Mouse (Mus musculus): ENCODE data around the gene Sidt1. TPM values are rescaled to one million over a fixed set of nuclear protein-coding genes. Genes with fewer than 3 reads are reported as not detected.

Gene Sidt1
- total RNA-seq, 2 experiments from 2014 or later = 43.5 to 45.0 TPM

DNA sequence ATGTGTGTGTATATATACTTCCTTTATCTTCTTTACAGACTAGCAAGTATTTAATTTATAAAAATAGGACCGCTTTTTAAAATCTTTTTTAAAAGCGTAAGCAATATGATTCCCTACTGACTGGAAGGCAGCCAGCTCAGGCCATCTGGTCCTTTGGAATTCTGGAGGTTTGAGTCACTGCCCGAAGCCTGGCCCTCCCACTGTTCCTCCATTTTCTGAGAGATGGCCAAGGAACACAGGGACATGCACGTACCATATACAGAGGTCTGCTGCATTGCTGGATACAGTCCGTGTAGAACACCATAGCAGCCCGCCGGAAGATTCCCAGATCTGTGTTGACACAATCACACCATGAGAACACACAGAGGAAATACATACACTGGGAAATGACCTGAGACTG, 78.3 kb downstream of the Sidt1 start:
- peak; percentile 52 to 68 for DNase-seq (ENCODE audit: low spot score in 2 of 2)

GRCm38 (mm10) chr16:44253797-44254634, 79.0 kb downstream of the Sidt1 start:
- Histone ChIP-seq H3K27ac (peak overlapping the region; percentile 77; the same call in 1 of the 2 replicates), H3K4me3 (no peak overlapping the region)
- no peak for TF ChIP-seq CTCF (conservative IDR thresholded peaks at IDR 0.05)
- no peak for DNase-seq (ENCODE audit: low spot score in 2 of 2)

More for the DNA sequence above, 78.3 kb downstream of the Sidt1 start:
- Histone ChIP-seq H3K4me3 (no peak overlapping the region), H3K27ac (peak overlapping the region; percentile 77)
- no peak for TF ChIP-seq CTCF (conservative IDR thresholded peaks at IDR 0.05)

DNA sequence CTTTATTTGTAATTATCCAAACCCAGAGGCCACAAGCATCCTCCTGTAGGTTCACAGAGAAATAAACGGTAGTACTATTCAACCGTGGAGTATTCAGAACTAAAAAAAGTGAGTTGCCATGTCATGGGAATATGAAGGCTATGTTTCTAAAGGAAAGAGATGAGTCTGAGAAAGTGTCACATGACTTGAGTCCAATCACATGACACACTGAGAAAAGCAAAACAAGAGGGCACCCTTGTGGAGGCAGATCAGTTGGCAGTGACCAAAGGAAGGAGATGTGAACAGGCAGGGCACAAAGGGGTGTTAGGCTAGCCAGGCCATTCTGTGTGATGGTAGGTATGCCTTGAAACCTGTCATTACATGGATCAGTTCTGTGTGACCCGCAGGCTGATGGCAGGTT, 80.3 kb downstream of the Sidt1 start:
- no peak for TF ChIP-seq CTCF (conservative IDR thresholded peaks at IDR 0.05)
- Histone ChIP-seq H3K27ac (no peak overlapping the region), H3K4me3 (no peak overlapping the region)
- DNase-seq (ENCODE audit: low spot score in 2 of 2) = no peak

GRCm38 (mm10) chr16:44249985-44250384, 83.0 kb downstream of the Sidt1 start:
- no peak overlapping the region for H3K4me3 ChIP-seq
- H3K27ac ChIP-seq = peak overlapping the region; percentile 32; the same call in 1 of the 2 replicates
- no peak for DNase-seq (ENCODE audit: low spot score in 2 of 2)
- no peak for TF ChIP-seq CTCF (conservative IDR thresholded peaks at IDR 0.05)

- Histone ChIP-seq H3K27ac (no peak overlapping the region), H3K4me3 (no peak overlapping the region)
- DNase-seq (ENCODE audit: low spot score in 2 of 2) = no peak
- TF ChIP-seq CTCF (conservative IDR thresholded peaks at IDR 0.05) = no peak
Observed at GRCm38 (mm10) chr16:44243323-44243722, 89.7 kb downstream of the Sidt1 start.

DNA sequence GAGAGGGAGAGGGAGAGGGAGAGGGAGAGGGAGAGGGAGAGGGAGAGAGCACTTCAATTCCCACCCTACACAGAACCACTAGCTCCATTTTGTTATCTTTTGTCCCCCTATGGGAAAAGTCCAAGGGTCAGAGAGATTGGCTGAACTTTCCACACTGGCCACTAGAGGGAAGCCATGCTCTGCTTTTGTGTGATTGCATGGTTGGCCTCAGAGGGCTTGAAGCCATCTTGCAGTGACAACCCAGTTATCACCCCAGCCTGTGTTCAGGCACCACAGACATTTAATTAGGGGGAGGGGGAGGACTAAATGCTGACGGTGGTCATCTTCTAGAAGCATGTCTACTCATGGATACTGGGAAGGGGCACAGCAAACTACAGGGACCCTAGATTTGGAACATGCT, 90.4 kb downstream of the Sidt1 start:
- DNase-seq (ENCODE audit: low spot score in 2 of 2) = peak; percentile 55 to 77
- no peak overlapping the region for H3K4me3 ChIP-seq
- peak; percentile 81 for TF ChIP-seq CTCF (conservative IDR thresholded peaks at IDR 0.05)
- 0 out of 2 replicates have a peak overlapping the region, but pooled peaks have one; percentile 28 for H3K27ac ChIP-seq

DNA sequence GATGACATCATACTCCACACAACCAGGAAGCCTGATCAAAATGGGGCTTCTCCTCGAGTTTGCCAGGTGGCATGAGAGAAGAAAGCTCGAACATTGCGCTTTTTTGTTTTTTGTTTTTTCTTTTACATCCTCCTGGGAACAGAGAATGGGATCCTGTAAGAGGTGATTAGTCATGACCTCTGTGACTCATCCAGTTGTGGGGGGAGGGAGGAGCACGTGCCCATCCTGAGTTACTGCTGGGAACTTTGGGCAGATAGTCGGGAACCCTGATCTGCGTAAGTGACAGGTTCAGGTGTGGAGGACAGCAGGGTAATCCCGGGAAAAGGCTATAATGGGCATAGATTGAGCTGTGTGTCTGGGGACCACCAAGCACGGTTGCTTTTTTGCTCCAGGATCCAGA, 92.6 kb downstream of the Sidt1 start:
- Histone ChIP-seq H3K27ac (no peak overlapping the region), H3K4me3 (no peak overlapping the region)
- DNase-seq (ENCODE audit: low spot score in 2 of 2) = no peak
- TF ChIP-seq CTCF (conservative IDR thresholded peaks at IDR 0.05) = no peak

DNA sequence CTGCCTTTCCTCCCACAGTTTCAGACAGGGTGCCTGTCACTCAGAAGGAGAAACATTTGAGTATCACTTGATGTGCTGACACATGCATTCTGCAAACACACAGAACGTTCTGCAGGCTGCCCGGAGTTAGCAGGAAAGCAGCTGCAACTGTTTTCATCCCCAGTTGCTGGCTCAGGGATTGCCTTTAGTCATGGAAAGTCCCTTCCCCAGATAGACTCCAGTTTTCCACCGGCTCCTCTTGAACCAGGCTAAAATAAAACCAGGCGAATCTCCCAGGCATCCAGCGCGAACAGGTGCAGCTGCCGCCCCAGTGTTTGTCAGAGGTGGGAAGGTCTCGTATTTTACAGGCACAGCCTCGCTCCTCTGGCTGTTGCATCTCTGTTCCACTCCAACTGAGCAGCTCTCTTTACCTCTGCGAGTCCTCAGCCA, 94.1 kb downstream of the Sidt1 start:
- H3K4me3 ChIP-seq = no peak overlapping the region
- no peak for TF ChIP-seq CTCF (conservative IDR thresholded peaks at IDR 0.05)
- DNase-seq (ENCODE audit: low spot score in 2 of 2) = peak in 1 of 2 experiments; percentile 57
- H3K27ac ChIP-seq = peak overlapping the region; percentile 72

GRCm38 (mm10) chr16:44237836-44238235, 95.2 kb downstream of the Sidt1 start:
- no peak for TF ChIP-seq CTCF (conservative IDR thresholded peaks at IDR 0.05)
- Histone ChIP-seq H3K27ac (peak overlapping the region; percentile 81), H3K4me3 (no peak overlapping the region)
- DNase-seq (ENCODE audit: low spot score in 2 of 2) = no peak

GRCm38 (mm10) chr16:44233019-44233418, 100.0 kb downstream of the Sidt1 start:
- Histone ChIP-seq H3K27ac (no peak overlapping the region), H3K4me3 (no peak overlapping the region)
- TF ChIP-seq CTCF (conservative IDR thresholded peaks at IDR 0.05) = no peak
- no peak for DNase-seq (ENCODE audit: low spot score in 2 of 2)

- no peak for TF ChIP-seq CTCF (conservative IDR thresholded peaks at IDR 0.05)
- no peak for DNase-seq (ENCODE audit: low spot score in 2 of 2)
- no peak overlapping the region for H3K4me3 ChIP-seq
- no peak overlapping the region for H3K27ac ChIP-seq
Observed at GRCm38 (mm10) chr16:44226706-44227291, 106.2 kb downstream of the Sidt1 start.

GRCm38 (mm10) chr16:44221463-44221862, 111.5 kb downstream of the Sidt1 start:
- H3K27ac ChIP-seq = no peak overlapping the region
- H3K4me3 ChIP-seq = no peak overlapping the region
- no peak for TF ChIP-seq CTCF (conservative IDR thresholded peaks at IDR 0.05)
- DNase-seq (ENCODE audit: low spot score in 2 of 2) = no peak

DNA sequence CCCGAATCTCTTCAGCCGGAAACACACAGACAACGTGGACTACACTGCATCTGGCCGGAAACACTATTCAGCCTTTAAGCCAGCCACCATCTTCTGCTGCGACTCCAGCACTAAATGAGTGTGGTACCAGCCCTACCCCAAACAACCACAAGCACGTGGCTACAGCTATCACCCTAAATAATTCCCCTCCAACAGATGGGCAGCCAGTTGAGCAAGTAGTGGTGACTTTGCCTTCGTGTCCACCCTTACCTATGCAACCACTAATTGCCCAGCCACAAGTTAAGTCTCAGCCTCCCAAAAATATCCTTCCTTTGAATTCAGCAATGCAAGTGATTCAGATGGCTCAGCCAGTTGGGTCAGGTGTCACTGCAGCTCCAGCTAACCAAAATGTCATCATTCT, 116.6 kb downstream of the Sidt1 start:
- DNase-seq (ENCODE audit: low spot score in 2 of 2) = no peak
- H3K4me3 ChIP-seq = no peak overlapping the region
- no peak overlapping the region for H3K27ac ChIP-seq
- no peak for TF ChIP-seq CTCF (conservative IDR thresholded peaks at IDR 0.05)
